Mouse (Mus musculus) myocyte (in vitro differentiated cells): ENCODE data around the gene Adgrv1.

Experiments
- CEBPB ChIP-seq: IDR thresholded peaks from 2 replicates; pipeline ENCODE4 v1.6.1; 2011; ENCODE audit warnings: mild to moderate bottlenecking, moderate library complexity; ENCODE audit not compliant: poor library complexity, insufficient read depth, severe bottlenecking
- E2F4 ChIP-seq: IDR thresholded peaks from one replicate; pipeline ENCODE4 v1.6.1; 2011; ENCODE audit warnings: mild to moderate bottlenecking, control low read depth, moderate library complexity; ENCODE audit not compliant: insufficient read depth
- MAX ChIP-seq: IDR thresholded peaks from one replicate; pipeline ENCODE4 v1.6.1; 2011; ENCODE audit warnings: low read depth, mild to moderate bottlenecking, control low read depth
- MYOD1 ChIP-seq, 3 experiments: IDR thresholded peaks; one replicate each; pipeline ENCODE4 v1.6.1; 2011; ENCODE audit warnings: control low read depth in 2 of 3, low read depth in 2 of 3, mild to moderate bottlenecking in 2 of 3, moderate library complexity in 1 of 3; ENCODE audit not compliant: insufficient read length in 2 of 3, control insufficient read depth in 1 of 3
- MYOG ChIP-seq, 3 experiments: IDR thresholded peaks; one replicate each; pipeline ENCODE4 v1.6.1; 2011; ENCODE audit warnings: control low read depth in 2 of 3, low read depth in 2 of 3, mild to moderate bottlenecking in 2 of 3; ENCODE audit not compliant: insufficient read length in 2 of 3, control insufficient read depth in 1 of 3, insufficient read depth in 1 of 3
- POLR2A ChIP-seq: IDR thresholded peaks from one replicate; pipeline ENCODE4 v1.6.1; 2011; ENCODE audit warnings: low read depth, mild to moderate bottlenecking, control low read depth, moderate library complexity; ENCODE audit not compliant: insufficient read length
- POLR2AphosphoS2 ChIP-seq: IDR thresholded peaks from one replicate; pipeline ENCODE4 v1.6.1; 2011; ENCODE audit warnings: low read depth, control low read depth; ENCODE audit not compliant: insufficient read length
- REST ChIP-seq: IDR thresholded peaks from one replicate; pipeline ENCODE4 v1.6.1; 2011; ENCODE audit warnings: mild to moderate bottlenecking, control low read depth, moderate library complexity; ENCODE audit not compliant: insufficient read depth, insufficient read length
- TCF3 ChIP-seq: IDR thresholded peaks from one replicate; pipeline ENCODE4 v1.6.1; 2011; ENCODE audit warnings: low read depth, control low read depth; ENCODE audit not compliant: insufficient read length
- USF1 ChIP-seq: IDR thresholded peaks from one replicate; pipeline ENCODE4 v1.6.1; 2011; ENCODE audit warnings: low read depth, mild to moderate bottlenecking, control low read depth, moderate library complexity

DNA sequence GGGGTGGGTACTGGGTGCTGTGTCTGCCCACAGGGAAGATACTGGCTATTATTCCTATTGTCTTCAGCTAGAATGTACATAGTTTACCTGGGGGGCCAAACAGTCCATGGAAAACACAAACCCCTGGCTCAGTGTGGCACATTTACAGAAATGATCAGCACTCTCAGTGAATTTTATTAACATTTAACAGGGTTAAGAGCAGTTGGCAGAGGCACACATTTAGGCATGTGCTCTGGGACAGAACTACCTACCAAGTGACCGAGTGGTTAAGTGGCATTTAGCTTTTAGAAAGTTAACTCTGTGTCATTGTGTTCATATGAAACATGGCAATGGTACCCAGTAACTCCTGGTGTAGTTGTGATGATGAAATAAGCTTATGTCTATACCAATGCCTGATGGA is 304.8 kb downstream of the Adgrv1 start:
- TF ChIP-seq POLR2A = no peak
- TF ChIP-seq MYOD1 (IDR thresholded peaks at IDR 0.05; ENCODE audit: control insufficient read depth in 1 of 3, insufficient read length in 2 of 3, low read depth in 2 of 3) = no peak
- no peak for TF ChIP-seq CEBPB
- TF ChIP-seq REST = no peak
- no peak for TF ChIP-seq MAX
- TF ChIP-seq USF1 = no peak
- no peak for TF ChIP-seq POLR2AphosphoS2
- TF ChIP-seq TCF3 = no peak
- TF ChIP-seq MYOG (IDR thresholded peaks at IDR 0.05; ENCODE audit: control insufficient read depth in 1 of 3, insufficient read depth in 1 of 3, insufficient read length in 2 of 3, low read depth in 2 of 3) = no peak
- TF ChIP-seq E2F4 = no peak
